Mouse (Mus musculus): Measurements from ENCODE around the gene Tcf7l2.

DNA sequence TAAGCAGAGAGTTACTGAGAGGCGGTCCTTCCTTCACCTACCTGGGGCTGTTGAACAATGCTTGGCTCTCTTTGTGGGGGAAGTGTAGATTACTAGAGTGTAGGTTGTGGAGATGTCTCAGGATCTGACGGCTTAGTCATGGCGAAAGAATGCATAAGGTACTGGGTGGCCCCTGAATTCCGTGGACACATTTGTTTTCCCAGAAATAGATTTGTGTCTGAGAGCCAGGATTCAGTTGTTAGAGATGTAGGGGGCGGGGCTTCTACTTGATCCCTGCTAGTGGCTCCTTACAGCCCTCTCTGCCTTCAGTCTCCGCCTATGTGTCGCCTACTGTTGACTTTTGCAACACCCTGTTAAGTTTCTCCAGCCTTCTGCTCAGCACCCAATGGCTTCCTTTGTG lies 12.7 kb downstream of the Tcf7l2 start:
- TF ChIP-seq USF1 (IDR thresholded peaks at IDR 0.05; ENCODE audit: low read depth): no peak
- TF ChIP-seq MAX (IDR thresholded peaks at IDR 0.05; ENCODE audit: low read depth): no peak
- no peak for TF ChIP-seq MYOG (IDR thresholded peaks at IDR 0.05; ENCODE audit: control insufficient read depth in 1 of 3, insufficient read depth in 1 of 3, insufficient read length in 2 of 3, low read depth in 2 of 3)
- TF ChIP-seq TCF3 (IDR thresholded peaks at IDR 0.05; ENCODE audit: insufficient read length, low read depth): no peak
- no peak for TF ChIP-seq POLR2A (IDR thresholded peaks at IDR 0.05; ENCODE audit: insufficient read length, low read depth)
- TF ChIP-seq CEBPB (IDR thresholded peaks at IDR 0.05; ENCODE audit: insufficient read depth, poor library complexity, severe bottlenecking): no peak
